Mouse (Mus musculus) adrenal gland, postnatal 0 days (tissue): ENCODE measurements around the gene Cxcr5. TPM values are rescaled to one million over a fixed set of nuclear protein-coding genes. Genes with fewer than 3 reads are reported as not detected.

ENCODE experiments used
- polyA plus RNA-seq: library from polyadenylated mRNA; unstranded; fragments of >200 nt; fragmentation: Nextera tagmentation; extraction: Ambion mirVana; gene quantifications from 2 replicates; pipeline ENCODE4 v1.2.1, GENCODE M21; 2015

Gene Cxcr5
- 0.08 and 0.16 TPM in 2 replicates for polyA plus RNA-seq

DNA sequence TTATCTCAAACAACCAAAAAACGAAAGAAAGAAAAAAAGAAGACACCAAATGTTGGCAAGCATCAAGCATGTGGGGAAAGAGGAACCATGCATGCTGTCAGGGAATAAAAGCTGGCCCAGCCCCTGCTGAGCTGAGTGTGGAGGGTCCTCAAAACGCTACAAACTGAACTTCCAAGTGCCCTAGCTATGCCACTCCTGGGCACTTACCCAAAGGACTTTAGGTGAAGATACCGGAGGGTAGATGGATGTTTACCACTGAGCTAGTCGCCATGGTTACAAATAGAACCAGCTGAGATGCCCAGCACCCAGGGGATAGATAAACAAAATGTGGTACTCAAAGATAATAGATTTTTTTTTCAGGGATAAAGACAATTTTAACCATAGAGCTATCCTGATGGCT is at the start of gene Cxcr5:
Gene Cxcr5 (minus strand): TSS at position 281 of the 400 bp plus-strand sequence.

DNA sequence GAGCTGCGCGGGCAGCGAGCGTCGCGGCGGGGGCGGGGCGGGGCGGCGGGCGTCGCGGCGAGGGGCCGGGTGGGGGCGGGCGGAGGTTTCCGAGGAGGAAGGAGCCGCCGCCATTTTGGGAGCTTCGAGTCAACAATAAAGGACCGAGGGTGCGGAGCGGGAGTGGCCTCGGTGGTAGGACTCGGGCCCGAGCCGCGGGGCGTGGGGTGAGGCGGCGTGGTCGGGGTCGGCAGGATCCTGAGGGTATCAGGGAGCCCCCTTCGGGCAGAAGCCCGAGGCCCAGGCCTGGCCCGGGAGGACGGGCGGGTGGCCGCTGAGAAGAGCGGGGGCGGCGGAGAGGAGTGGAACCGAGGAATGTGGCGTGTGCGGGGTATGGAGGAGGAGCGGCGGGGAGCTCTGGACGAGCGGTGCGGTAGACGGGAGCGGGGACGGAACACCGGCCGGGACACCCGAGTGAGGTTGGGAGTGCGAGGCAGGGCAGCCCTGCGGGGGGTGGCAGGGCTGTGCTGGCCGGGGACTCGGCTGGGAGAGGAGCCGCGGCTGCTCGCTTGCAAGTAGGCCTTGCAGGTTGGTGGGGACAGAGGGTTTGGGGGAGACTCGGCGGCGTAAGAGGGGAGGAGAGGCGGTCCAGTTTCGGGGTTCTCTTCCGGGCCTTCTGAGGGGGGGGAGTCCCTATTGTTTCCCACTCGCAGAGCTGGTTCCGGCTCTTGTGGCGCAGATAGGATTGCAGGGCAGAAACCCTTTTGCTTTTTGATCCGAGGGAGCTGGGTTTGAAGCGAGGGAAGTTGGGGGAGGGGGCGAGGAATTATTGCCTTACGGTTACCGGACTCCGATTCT is 43.3 kb upstream of the Cxcr5 start, which contains the start of gene Ddx6:
Gene Ddx6 (plus strand): TSS at position 114 of the 837 bp plus-strand sequence.

DNA sequence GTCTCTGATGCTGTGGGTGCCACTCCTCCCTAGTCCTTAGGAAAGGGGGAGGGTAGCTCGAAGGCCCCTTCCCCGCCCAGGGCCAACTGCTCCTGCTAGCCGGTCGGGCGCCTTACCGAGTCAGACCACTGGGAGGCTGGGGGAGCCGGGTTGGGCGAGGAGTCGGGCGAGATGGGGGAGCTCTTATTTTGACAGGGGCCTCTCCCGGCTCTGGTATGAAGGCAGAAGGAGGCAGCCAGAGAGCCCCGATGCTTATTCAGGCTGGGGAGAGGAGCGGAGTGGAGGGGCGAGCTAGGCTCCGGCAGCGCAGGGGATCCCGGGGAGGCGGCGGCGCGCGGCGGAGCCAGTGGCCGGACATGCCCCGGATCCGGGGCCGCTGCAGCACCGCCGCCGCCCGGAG is 79.1 kb downstream of the Cxcr5 start, which contains the start of gene Bcl9l:
Gene Bcl9l (plus strand): TSS at position 274 of the 400 bp plus-strand sequence.

Other genes with a start within 250 kb of the Cxcr5 start
- 10.9 and 11.3 TPM in 2 replicates for gene C2cd2l, start 241.6 kb downstream of the Cxcr5 start, polyA plus RNA-seq
- gene Dpagt1, start 235.9 kb downstream of the Cxcr5 start, polyA plus RNA-seq, result 27.4 and 35.8 TPM in 2 replicates
- 99.2 and 108 TPM in 2 replicates for gene H2afx, start 227.2 kb downstream of the Cxcr5 start, polyA plus RNA-seq
- gene Hmbs, start 217.6 kb downstream of the Cxcr5 start, polyA plus RNA-seq, result 110 and 170 TPM in 2 replicates
- 27.1 and 43.2 TPM in 2 replicates for gene Vps11, start 200.2 kb downstream of the Cxcr5 start, polyA plus RNA-seq
- gene Hyou1, start 182.4 kb downstream of the Cxcr5 start, polyA plus RNA-seq, result 11.9 and 23.6 TPM in 2 replicates
- gene Slc37a4, start 165.0 kb downstream of the Cxcr5 start, polyA plus RNA-seq, result 21.6 and 31.8 TPM in 2 replicates
- gene Rps25, start 154.7 kb downstream of the Cxcr5 start, polyA plus RNA-seq, result 2,801 and 4,350 TPM in 2 replicates
- gene Trappc4, start 154.3 kb downstream of the Cxcr5 start, polyA plus RNA-seq, result 160 and 163 TPM in 2 replicates
- gene Ccdc84, start 143.3 kb downstream of the Cxcr5 start, polyA plus RNA-seq, result 17.8 and 22.2 TPM in 2 replicates
- not detected in 2 replicates for gene Foxr1, start 120.7 kb downstream of the Cxcr5 start, polyA plus RNA-seq
- gene Upk2, start 106.9 kb downstream of the Cxcr5 start, polyA plus RNA-seq, result 0.11 TPM in 1 of 2 replicates, not detected in the other
- gene Bcl9l, start 79.1 kb downstream of the Cxcr5 start, polyA plus RNA-seq, result 8.2 and 8.6 TPM in 2 replicates
- 8.5 and 12.8 TPM in 2 replicates for gene Ddx6, start 43.0 kb upstream of the Cxcr5 start, polyA plus RNA-seq
- not detected in 2 replicates for gene Treh, start 111.4 kb upstream of the Cxcr5 start, polyA plus RNA-seq
- 21.2 and 29.1 TPM in 2 replicates for gene Phldb1, start 173.3 kb upstream of the Cxcr5 start, polyA plus RNA-seq
- 79.0 and 102 TPM in 2 replicates for gene Arcn1, start 206.0 kb upstream of the Cxcr5 start, polyA plus RNA-seq
- 96.9 and 113 TPM in 2 replicates for gene Ift46, start 206.0 kb upstream of the Cxcr5 start, polyA plus RNA-seq
- gene Tmem25, start 237.4 kb upstream of the Cxcr5 start, polyA plus RNA-seq, result 4.5 and 8.0 TPM in 2 replicates
- gene Ttc36, start 241.2 kb upstream of the Cxcr5 start, polyA plus RNA-seq, result 21.7 and 33.9 TPM in 2 replicates